Mouse (Mus musculus): Measurements from ENCODE around the gene Shank2.

GRCm38 (mm10) chr7:144302498-144302897, 300.8 kb downstream of the Shank2 start:
- TF ChIP-seq ZNF384 (IDR thresholded peaks at IDR 0.05; ENCODE audit: low read depth, low read length) (no peak), ZC3H11A (IDR thresholded peaks at IDR 0.05; ENCODE audit: borderline replicate concordance, low read depth, low read length) (no peak)
